Mouse (Mus musculus): ENCODE results near the gene Oxct1.

Oxct1 gene

GRCm38 (mm10) chr15:4028960-4029359, 2.8 kb downstream of the Oxct1 start:
- DNase-seq (ENCODE audit: low spot score), result no peak

- no peak for DNase-seq (ENCODE audit: low spot score)
Measured at GRCm38 (mm10) chr15:4033168-4034004, 7.2 kb downstream of the Oxct1 start.

GRCm38 (mm10) chr15:4042423-4042822, 16.2 kb downstream of the Oxct1 start:
- DNase-seq (ENCODE audit: low spot score), result no peak

- DNase-seq (ENCODE audit: low spot score), result no peak
Measured at GRCm38 (mm10) chr15:4043032-4043471, 16.9 kb downstream of the Oxct1 start.

- DNase-seq (ENCODE audit: low spot score), result no peak
Measured at GRCm38 (mm10) chr15:4056627-4057026, 30.4 kb downstream of the Oxct1 start.

- no peak for DNase-seq (ENCODE audit: low spot score)
Measured at GRCm38 (mm10) chr15:4063574-4063973, 37.4 kb downstream of the Oxct1 start.

GRCm38 (mm10) chr15:4064013-4064412, 37.8 kb downstream of the Oxct1 start:
- no peak for DNase-seq (ENCODE audit: low spot score)

- no peak for DNase-seq (ENCODE audit: low spot score)
Measured at GRCm38 (mm10) chr15:4064694-4065093, 38.5 kb downstream of the Oxct1 start.

GRCm38 (mm10) chr15:4067273-4067990, 41.2 kb downstream of the Oxct1 start:
- DNase-seq (ENCODE audit: low spot score), result no peak

- DNase-seq (ENCODE audit: low spot score), result no peak
Measured at GRCm38 (mm10) chr15:4077978-4078377, 51.8 kb downstream of the Oxct1 start.

- DNase-seq (ENCODE audit: low spot score), result no peak
Measured at GRCm38 (mm10) chr15:4078785-4079184, 52.6 kb downstream of the Oxct1 start.

- no peak for DNase-seq (ENCODE audit: low spot score)
Measured at GRCm38 (mm10) chr15:4079425-4080189, 53.4 kb downstream of the Oxct1 start.

- DNase-seq (ENCODE audit: low spot score), result no peak
Measured at GRCm38 (mm10) chr15:4085600-4086384, 59.6 kb downstream of the Oxct1 start.

- DNase-seq (ENCODE audit: low spot score), result no peak
Measured at GRCm38 (mm10) chr15:4087446-4087845, 61.3 kb downstream of the Oxct1 start.

- no peak for DNase-seq (ENCODE audit: low spot score)
Measured at GRCm38 (mm10) chr15:4087914-4088313, 61.7 kb downstream of the Oxct1 start.

GRCm38 (mm10) chr15:4090601-4091000, 64.4 kb downstream of the Oxct1 start:
- DNase-seq (ENCODE audit: low spot score), result no peak

- DNase-seq (ENCODE audit: low spot score), result no peak
Measured at GRCm38 (mm10) chr15:4092586-4092985, 66.4 kb downstream of the Oxct1 start.

- no peak for DNase-seq (ENCODE audit: low spot score)
Measured at GRCm38 (mm10) chr15:4100341-4100921, 74.2 kb downstream of the Oxct1 start.

- no peak for DNase-seq (ENCODE audit: low spot score)
Measured at GRCm38 (mm10) chr15:4101025-4101424, 74.8 kb downstream of the Oxct1 start.

GRCm38 (mm10) chr15:4104319-4104718, 78.1 kb downstream of the Oxct1 start:
- DNase-seq (ENCODE audit: low spot score), result no peak

GRCm38 (mm10) chr15:4105498-4105897, 79.3 kb downstream of the Oxct1 start:
- no peak for DNase-seq (ENCODE audit: low spot score)

Measured in testis, postnatal 14 days (tissue).